Mouse (Mus musculus) duodenum, adult 2 months (tissue): ENCODE data around the gene Cfap126. TPM values are rescaled to one million over a fixed set of nuclear protein-coding genes. Genes with fewer than 3 reads are reported as not detected.

Experiments
- polyA plus RNA-seq: library from polyadenylated mRNA; depleted of rRNA; stranded (reverse); fragments of >200 nt; gene quantifications from 2 replicates; pipeline ENCODE4 v1.2.3, GENCODE M21; 2012; ENCODE audit warnings: low replicate concordance; rRNA removed

Cfap126 gene
- polyA plus RNA-seq, result 0.90 and 4.3 TPM in 2 replicates

DNA sequence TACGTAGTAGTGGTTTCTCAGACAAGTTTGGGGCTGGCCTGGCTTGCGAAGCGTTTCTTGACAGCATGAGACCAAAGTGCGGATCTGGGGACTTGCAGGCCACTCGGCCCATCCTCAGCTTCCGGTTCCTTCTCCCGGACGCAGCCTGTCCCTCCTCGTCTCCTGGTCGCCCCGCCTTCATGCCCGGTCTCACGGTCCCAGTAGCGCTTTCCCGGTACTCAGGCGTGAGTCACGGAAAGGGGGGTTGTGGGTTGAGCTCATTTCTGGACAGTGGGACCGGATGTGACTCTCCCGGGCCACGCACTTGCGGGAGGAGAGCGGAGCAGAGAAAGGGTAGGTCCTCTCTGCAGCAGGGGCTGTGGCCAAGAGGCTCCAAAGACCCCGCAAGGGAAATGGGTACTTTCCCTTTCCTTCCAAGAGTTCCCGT, at the start of gene Cfap126:
Gene Cfap126, plus strand, starts transcription at position 46 of the 427 bp plus-strand sequence.

DNA sequence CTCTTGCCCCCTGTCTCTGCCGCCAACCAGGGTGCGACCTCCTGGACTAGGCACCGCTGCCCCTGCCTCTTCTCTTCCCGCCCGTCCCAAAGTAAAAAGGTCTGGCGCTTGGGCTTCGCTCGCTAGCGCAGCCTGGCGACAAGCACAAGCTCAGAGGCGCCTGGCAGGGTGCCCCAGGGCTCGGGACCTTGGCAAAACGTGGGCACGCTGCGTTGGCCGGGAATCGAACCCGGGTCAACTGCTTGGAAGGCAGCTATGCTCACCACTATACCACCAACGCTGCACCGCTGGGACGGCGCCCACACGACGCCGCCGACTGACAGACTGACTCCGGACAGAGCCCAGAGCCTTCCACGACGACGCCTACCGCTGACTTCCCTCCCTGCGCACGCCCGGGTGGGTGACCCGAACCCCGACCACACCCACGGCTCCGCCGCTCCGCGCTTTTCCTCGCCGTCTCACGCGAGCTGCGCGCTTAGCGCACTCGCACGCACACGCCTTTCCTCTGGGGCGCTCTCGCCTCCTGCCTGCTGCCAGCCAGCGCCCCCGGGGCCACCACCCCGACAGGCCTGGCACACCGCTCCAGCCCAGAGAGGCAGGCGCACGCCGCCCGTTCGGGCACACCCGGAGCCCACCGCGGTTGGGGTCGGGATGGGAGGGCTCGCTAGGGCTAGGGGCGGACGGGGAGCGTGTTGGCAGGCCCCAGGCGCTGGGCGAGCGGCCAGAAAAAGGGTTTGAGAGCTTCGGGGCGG, 49.1 kb upstream of the Cfap126 start, which contains the start of gene Fcgr3:
Gene Fcgr3, minus strand, starts transcription at position 445 of the 752 bp plus-strand sequence.

DNA sequence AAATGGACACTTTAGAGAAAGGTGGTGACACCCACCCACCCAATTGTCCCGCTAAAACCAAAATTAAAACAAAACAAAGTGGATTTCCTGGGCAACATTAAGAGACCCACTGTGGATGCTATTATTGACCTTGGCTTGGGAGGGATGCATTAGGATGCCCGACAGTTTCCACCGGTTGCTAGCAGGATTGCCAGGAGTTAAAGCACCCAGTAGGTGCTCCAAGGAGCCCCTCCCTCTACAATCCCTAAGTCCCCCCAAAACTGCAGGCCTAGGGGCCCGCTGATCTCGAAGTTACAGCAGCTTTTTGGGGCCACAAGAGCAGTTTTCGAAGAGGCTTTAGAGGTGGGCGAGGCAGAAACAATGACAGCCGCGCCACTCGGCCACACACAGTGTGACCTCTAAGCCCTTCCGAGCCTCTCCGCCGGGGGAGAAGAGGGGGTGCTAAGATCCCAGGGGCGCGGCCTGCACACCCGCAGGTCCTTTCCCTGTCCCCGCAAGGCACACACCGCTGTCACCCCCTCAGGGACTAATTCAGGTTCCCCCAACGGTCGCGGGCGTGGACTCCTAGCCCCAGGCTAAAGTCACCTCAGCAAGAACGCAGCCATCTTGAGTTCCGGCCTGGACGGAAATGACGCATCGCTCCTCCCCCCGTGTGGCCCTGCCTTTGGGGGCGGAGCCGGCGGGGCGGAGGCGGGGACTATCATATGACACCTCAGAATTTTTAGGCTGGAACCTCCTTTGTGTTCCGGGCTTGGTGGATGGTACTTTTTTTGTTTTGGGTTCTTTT, 36.4 kb downstream of the Cfap126 start, which contains the start of the genes Sdhc and Mpz:
Gene Sdhc, minus strand, starts transcription at position 630 of the 787 bp plus-strand sequence.
Gene Mpz, plus strand, starts transcription at position 738 of the 787 bp plus-strand sequence.

Other genes with a start within 250 kb of the Cfap126 start
- 4.0 and 6.1 TPM in 2 replicates for gene Atf6, start 246.1 kb upstream of the Cfap126 start, polyA plus RNA-seq
- gene Gm26620, start 228.9 kb upstream of the Cfap126 start, polyA plus RNA-seq, result 1.3 and 1.5 TPM in 2 replicates
- gene Dusp12, start 228.4 kb upstream of the Cfap126 start, polyA plus RNA-seq, result 5.7 and 6.8 TPM in 2 replicates
- gene Fcrlb, start 201.0 kb upstream of the Cfap126 start, polyA plus RNA-seq, result 0.07 and 0.63 TPM in 2 replicates
- gene Fcrla, start 186.3 kb upstream of the Cfap126 start, polyA plus RNA-seq, result 0.79 and 3.5 TPM in 2 replicates
- 1.7 and 2.1 TPM in 2 replicates for gene Fcgr2b, start 137.4 kb upstream of the Cfap126 start, polyA plus RNA-seq
- gene Fcgr4, start 95.0 kb upstream of the Cfap126 start, polyA plus RNA-seq, result 1.2 and 2.6 TPM in 2 replicates
- 2.3 and 4.7 TPM in 2 replicates for gene Fcgr3, start 49.0 kb upstream of the Cfap126 start, polyA plus RNA-seq
- gene Sdhc, start 36.7 kb downstream of the Cfap126 start, polyA plus RNA-seq, result 189 and 291 TPM in 2 replicates
- 0.25 and 0.82 TPM in 2 replicates for gene Mpz, start 36.8 kb downstream of the Cfap126 start, polyA plus RNA-seq
- gene Pcp4l1, start 82.3 kb downstream of the Cfap126 start, polyA plus RNA-seq, result 27.8 and 42.5 TPM in 2 replicates
- gene Nr1i3, start 100.1 kb downstream of the Cfap126 start, polyA plus RNA-seq, result 41.3 and 48.7 TPM in 2 replicates
- 26.9 and 29.4 TPM in 2 replicates for gene Tomm40l, start 108.6 kb downstream of the Cfap126 start, polyA plus RNA-seq
- 2.0 and 3.7 TPM in 2 replicates for gene Apoa2, start 111.1 kb downstream of the Cfap126 start, polyA plus RNA-seq
- gene Fcer1g, start 120.4 kb downstream of the Cfap126 start, polyA plus RNA-seq, result 24.2 and 71.8 TPM in 2 replicates
- 1.6 and 1.8 TPM in 2 replicates for gene Adamts4, start 136.5 kb downstream of the Cfap126 start, polyA plus RNA-seq
- gene Ndufs2, start 137.5 kb downstream of the Cfap126 start, polyA plus RNA-seq, result 127 and 139 TPM in 2 replicates
- 86.3 and 126 TPM in 2 replicates for gene B4galt3, start 156.4 kb downstream of the Cfap126 start, polyA plus RNA-seq
- 26.6 and 36.8 TPM in 2 replicates for gene Ppox, start 167.3 kb downstream of the Cfap126 start, polyA plus RNA-seq
- 30.2 and 30.4 TPM in 2 replicates for gene Usp21, start 174.1 kb downstream of the Cfap126 start, polyA plus RNA-seq
- 10.2 and 10.3 TPM in 2 replicates for gene Ufc1, start 181.1 kb downstream of the Cfap126 start, polyA plus RNA-seq
- 23.2 and 33.7 TPM in 2 replicates for gene Dedd, start 215.2 kb downstream of the Cfap126 start, polyA plus RNA-seq
- 60.9 and 66.1 TPM in 2 replicates for gene Nit1, start 231.7 kb downstream of the Cfap126 start, polyA plus RNA-seq
- 1.4 and 1.5 TPM in 2 replicates for gene Pfdn2, start 231.8 kb downstream of the Cfap126 start, polyA plus RNA-seq
- 0.37 and 0.47 TPM in 2 replicates for gene Klhdc9, start 246.9 kb downstream of the Cfap126 start, polyA plus RNA-seq